Mouse (Mus musculus) liver, embryonic 15.5 days (tissue): ENCODE data around the gene Flt1. TPM values are rescaled to one million over a fixed set of nuclear protein-coding genes. Genes with fewer than 3 reads are reported as not detected.

Source experiments
- ATAC-seq: fragments of 200-750 bp; cut with Nextera tagmentation; 2 replicates; pipeline ENCODE4 v1.8.0; 2017; ENCODE audit warnings: moderate number of reproducible peaks, mild to moderate bottlenecking, moderate library complexity; ENCODE audit not compliant: insufficient read depth
- H3K27ac ChIP-seq: fragments of 300-500 bp; sonication (generic); replicated peaks from 2 replicates; pipeline ENCODE4 v1.5.1; 2015; ENCODE audit warnings: mild to moderate bottlenecking, inconsistent platforms
- H3K27me3 ChIP-seq: fragments of 300-500 bp; sonication (generic); 2 replicates; pipeline ENCODE4 v1.6.1; 2015; ENCODE audit warnings: mild to moderate bottlenecking, inconsistent platforms
- H3K36me3 ChIP-seq: fragments of 300-500 bp; sonication (generic); replicated peaks from 2 replicates; pipeline ENCODE4 v1.6.1; 2015; ENCODE audit warnings: moderate library complexity, mild to moderate bottlenecking, inconsistent platforms
- H3K4me1 ChIP-seq: fragments of 300-500 bp; sonication (generic); replicated peaks from 2 replicates; pipeline ENCODE4 v1.6.1; 2015; ENCODE audit warnings: inconsistent platforms
- H3K4me2 ChIP-seq: fragments of 300-500 bp; sonication (generic); 2 replicates; pipeline ENCODE4 v1.6.1; 2015; ENCODE audit warnings: moderate library complexity, mild to moderate bottlenecking, inconsistent platforms
- H3K4me3 ChIP-seq: fragments of 300-500 bp; sonication (generic); replicated peaks from 2 replicates; pipeline ENCODE4 v1.5.1; 2015; ENCODE audit warnings: mild to moderate bottlenecking, inconsistent platforms
- H3K9ac ChIP-seq: fragments of 300-500 bp; sonication (generic); 2 replicates; pipeline ENCODE4 v1.6.1; 2015; ENCODE audit warnings: moderate library complexity, mild to moderate bottlenecking, inconsistent platforms
- H3K9me3 ChIP-seq: fragments of 300-500 bp; sonication (generic); replicated peaks from 2 replicates; pipeline ENCODE4 v1.6.1; 2016; ENCODE audit warnings: inconsistent platforms
- WGBS: fragments of 180-500 bp; shearing (Covaris S2); methylation state at CpG from one replicate; pipeline ENCODE4 v1.1.7; 2015; ENCODE audit warnings: mixed read lengths; ENCODE audit not compliant: insufficient replicate concordance; 5-methylcytosine and 5-hydroxymethylcytosine counted together
- polyA plus RNA-seq: library from polyadenylated mRNA; unstranded; fragments of >200 nt; fragmentation: Nextera tagmentation; extraction: Ambion mirVana; gene quantifications from 2 replicates; pipeline ENCODE4 v1.2.1, GENCODE M21; 2015

Flt1 gene
- polyA plus RNA-seq, 1 experiment from 2014 or later: 2.9 TPM

DNA sequence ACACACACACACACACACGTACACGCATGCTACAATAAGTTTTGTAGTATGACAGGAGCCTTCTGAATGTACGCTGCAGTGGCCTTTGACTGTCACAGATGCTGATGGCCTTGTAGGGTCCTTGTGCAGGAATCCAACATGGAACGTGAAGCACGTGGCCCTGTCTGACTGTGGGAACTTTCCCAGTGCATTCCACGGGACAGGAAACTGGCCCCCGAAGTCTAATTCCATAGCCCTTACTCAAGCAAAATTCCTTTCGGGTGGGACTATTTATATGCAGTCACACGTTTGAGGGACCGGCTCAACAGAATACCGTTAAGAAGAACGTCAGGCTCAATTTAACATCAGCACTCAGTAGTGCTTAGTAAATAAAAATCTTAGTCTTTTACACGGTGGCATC, 119.1 kb downstream of the Flt1 start:
- Histone ChIP-seq H3K27me3 (no peaks in the 10 kb centered on the region), H3K27ac (no peak overlapping the region), H3K4me2 (no peak overlapping the region), H3K36me3 (no peaks in the 10 kb centered on the region), H3K4me3 (no peak overlapping the region), H3K9ac (no peak overlapping the region), H3K4me1 (no peaks in the 10 kb centered on the region), H3K9me3 (no peaks in the 10 kb centered on the region)
- no peak for ATAC-seq
- 69% methylated on average over 13 of the region's 13 CpGs for WGBS

DNA sequence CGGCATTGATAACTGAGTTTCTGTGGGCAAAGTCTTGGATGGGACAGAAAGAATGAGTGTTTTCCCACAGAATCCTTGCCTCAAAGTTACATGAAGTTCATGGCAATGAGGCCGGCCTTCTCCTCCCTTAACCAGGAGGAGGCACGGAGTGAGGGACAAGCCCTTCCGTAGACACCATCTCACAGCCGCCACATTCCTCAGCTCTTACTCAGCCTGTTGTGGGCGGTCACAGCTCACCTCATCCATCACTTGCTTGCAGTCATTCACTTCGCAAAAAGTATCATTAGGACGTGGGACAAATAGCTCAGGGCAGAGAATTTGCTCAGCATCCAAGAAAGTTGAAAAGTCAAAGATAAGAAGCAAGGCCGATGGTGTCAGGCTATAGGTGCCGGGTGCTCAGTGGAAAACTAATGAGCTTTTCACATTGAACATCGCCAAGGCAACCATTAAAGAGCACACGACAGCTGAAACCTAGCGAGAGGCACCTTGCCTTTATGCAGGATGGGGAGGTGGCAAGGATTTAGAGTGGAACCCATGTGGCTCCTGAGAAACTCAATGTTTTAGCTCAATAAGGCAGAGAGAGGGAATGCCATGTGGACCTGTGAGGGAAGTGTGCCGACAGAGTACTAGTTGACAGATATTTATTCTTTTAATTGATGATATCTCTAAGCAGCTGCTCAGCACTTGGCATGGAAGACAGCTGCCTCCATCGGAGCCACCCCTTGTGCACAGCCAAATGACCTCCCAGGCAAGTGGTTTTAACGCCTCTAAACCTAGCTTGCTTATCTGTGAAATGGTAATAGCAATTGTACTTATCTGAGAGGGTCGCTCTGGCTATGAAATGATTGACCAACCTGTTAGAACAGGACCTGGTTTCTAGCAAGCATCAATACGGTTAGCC, 124.1 kb downstream of the Flt1 start:
- no peak for ATAC-seq
- no peak overlapping the region for H3K9ac ChIP-seq
- no peak overlapping the region for H3K4me2 ChIP-seq
- no peak overlapping the region for H3K27ac ChIP-seq
- H3K4me3 ChIP-seq: no peak overlapping the region
- H3K36me3 ChIP-seq: no peaks in the 10 kb centered on the region
- no peaks in the 10 kb centered on the region for H3K27me3 ChIP-seq
- no peaks in the 10 kb centered on the region for H3K9me3 ChIP-seq
- WGBS: 62% methylated on average over 18 of the region's 18 CpGs
- H3K4me1 ChIP-seq: no peaks in the 10 kb centered on the region

DNA sequence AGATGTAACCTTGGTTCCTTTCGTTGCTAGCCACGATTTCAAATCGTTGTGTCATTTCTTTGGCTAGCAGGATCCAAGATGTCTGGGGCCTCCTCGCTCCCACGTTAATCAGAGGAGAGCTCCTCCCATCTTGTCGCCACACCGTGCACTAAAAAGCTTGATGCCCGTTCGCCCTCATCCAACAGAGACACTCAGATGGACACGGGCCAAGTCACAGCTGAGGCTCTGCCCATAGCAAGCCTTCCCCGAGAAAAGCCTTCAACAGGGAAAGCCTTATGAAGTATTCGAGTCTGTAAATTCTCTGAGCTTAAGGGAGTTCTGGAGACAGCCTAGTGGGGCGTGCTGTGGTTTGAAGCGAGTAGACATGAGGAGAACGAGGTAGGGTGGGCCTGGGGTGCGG, 128.0 kb downstream of the Flt1 start:
- no peaks in the 10 kb centered on the region for H3K9me3 ChIP-seq
- WGBS: 65% methylated on average over 16 of the region's 16 CpGs
- no peak overlapping the region for H3K4me2 ChIP-seq
- no peak overlapping the region for H3K9ac ChIP-seq
- no peak overlapping the region for H3K4me3 ChIP-seq
- H3K36me3 ChIP-seq: no peaks in the 10 kb centered on the region
- H3K27ac ChIP-seq: no peak overlapping the region
- no peak for ATAC-seq
- H3K27me3 ChIP-seq: no peaks in the 10 kb centered on the region
- no peaks in the 10 kb centered on the region for H3K4me1 ChIP-seq

DNA sequence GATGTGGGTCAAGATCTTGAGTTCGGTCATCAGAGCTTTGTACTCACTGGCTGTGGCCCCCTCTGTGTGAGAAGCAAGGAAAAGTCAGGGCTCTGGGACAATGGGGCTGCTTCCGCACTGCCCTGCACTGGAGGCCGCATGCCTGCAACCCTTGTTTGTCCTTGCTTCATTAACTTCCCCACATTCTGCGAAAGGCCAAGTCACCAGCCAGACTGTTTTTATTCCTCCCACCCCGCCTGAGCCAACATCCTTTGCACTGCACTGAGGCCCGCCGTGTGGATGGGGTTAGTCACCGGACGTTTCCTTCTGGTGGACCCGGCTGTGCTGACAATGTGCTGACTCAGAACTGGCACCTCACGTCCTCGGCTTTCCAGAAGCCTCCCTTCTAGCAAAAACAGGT, 136.0 kb downstream of the Flt1 start:
- H3K4me2 ChIP-seq: no peak overlapping the region
- H3K9me3 ChIP-seq: no peaks in the 10 kb centered on the region
- 20% methylated on average over 12 of the region's 12 CpGs for WGBS

DNA sequence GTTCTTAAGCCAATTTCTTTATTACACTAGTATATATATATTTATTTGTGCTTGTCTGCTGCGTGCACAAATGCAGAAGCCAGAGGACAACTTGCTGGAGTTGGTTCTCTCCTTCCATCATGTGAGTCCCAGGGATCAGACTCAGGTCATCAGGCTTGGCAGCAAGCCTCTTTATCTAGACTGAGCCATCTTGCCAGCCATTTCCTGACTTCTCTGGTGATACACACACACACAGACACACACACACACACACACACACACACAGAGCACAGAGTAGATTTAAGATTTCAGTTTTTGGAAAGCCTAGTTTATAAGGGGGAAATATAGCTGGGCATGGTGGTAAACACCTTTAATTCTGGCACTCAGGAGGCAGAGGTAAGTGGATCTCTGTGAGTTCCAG, 140.7 kb downstream of the Flt1 start:
- WGBS: 22% methylated on average over 1 of the region's 1 CpGs
- Histone ChIP-seq H3K9me3 (no peaks in the 10 kb centered on the region), H3K27me3 (no peaks in the 10 kb centered on the region), H3K4me2 (no peak overlapping the region), H3K4me1 (0 out of 2 replicates have a peak, but pooled peaks cover 7% of the 10 kb centered on the region), H3K4me3 (no peak overlapping the region), H3K27ac (no peak overlapping the region), H3K9ac (no peak overlapping the region), H3K36me3 (no peaks in the 10 kb centered on the region)
- no peak for ATAC-seq

More for the DNA sequence above, 136.0 kb downstream of the Flt1 start:
- no peaks in the 10 kb centered on the region for H3K36me3 ChIP-seq
- 0 out of 2 replicates have a peak, but pooled peaks cover 4% of the 10 kb centered on the region for H3K4me1 ChIP-seq
- peak overlapping the region; percentile 38; the same call in 1 of the 2 replicates for H3K27ac ChIP-seq
- peak; percentile 34; the same call in 1 of the 2 replicates for ATAC-seq
- H3K9ac ChIP-seq: no peak overlapping the region
- H3K27me3 ChIP-seq: no peaks in the 10 kb centered on the region
- no peak overlapping the region for H3K4me3 ChIP-seq

DNA sequence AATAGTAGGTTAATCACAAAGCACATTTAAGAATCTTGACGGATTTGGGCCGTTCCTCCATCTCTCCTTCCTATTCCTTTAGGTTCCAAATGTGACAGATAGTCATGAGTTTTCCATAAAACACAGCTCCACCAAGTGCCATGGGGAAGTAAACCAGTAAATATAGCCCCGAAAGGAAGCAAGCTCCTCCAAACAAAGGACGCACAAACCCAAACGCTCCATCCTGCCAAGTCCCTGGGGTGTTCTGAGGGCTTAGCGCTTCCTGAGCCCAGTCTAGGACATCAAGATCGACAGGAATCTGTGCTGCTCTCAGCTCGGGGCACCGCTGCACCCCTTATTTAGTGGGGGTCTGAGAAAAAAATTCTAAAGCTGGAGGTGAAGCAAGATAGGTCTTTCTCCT, 141.2 kb downstream of the Flt1 start:
- 0 out of 2 replicates have a peak, but pooled peaks cover 6% of the 10 kb centered on the region for H3K4me1 ChIP-seq
- no peaks in the 10 kb centered on the region for H3K9me3 ChIP-seq
- no peaks in the 10 kb centered on the region for H3K27me3 ChIP-seq
- no peak overlapping the region for H3K4me2 ChIP-seq
- no peak overlapping the region for H3K4me3 ChIP-seq
- no peak overlapping the region for H3K9ac ChIP-seq
- no peaks in the 10 kb centered on the region for H3K36me3 ChIP-seq
- no peak for ATAC-seq
- 49% methylated on average over 9 of the region's 9 CpGs for WGBS
- no peak overlapping the region for H3K27ac ChIP-seq

DNA sequence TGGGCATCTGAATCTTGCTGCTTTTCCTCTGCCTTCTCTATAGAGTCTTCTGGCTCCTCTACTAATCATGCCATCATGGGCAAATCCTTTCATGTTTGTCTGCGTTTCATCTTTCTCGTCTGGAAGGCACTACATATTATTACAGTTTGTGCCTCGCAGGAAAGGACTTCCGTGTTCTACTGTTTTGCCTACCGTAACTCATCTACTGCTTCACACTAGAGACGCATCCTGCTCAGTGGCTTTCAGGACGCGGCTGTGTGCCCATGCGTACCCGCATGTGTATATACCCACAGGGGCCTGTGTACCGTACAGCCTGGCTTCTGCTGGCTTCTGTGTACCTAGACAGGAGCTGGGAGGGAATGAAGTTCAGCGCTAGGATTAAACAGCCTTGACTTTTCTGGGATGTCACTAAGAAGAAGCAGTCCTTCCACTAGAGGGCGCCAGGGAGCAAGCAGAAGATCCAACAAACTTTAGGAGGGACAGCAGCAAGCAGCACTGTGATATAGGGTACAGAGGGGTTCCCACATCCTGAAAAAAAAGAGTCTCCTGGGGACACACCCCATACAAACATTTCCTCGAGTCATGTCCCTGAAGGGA, 142.0 kb downstream of the Flt1 start:
- H3K9ac ChIP-seq: no peak overlapping the region
- H3K4me3 ChIP-seq: no peak overlapping the region
- H3K27ac ChIP-seq: no peak overlapping the region
- ATAC-seq: no peak
- H3K27me3 ChIP-seq: no peaks in the 10 kb centered on the region
- H3K4me2 ChIP-seq: no peak overlapping the region; the same call in 1 of the 2 replicates
- WGBS: 32% methylated on average over 14 of the region's 14 CpGs
- H3K36me3 ChIP-seq: no peaks in the 10 kb centered on the region
- no peaks in the 10 kb centered on the region for H3K9me3 ChIP-seq
- 0 out of 2 replicates have a peak, but pooled peaks cover 3% of the 10 kb centered on the region for H3K4me1 ChIP-seq

DNA sequence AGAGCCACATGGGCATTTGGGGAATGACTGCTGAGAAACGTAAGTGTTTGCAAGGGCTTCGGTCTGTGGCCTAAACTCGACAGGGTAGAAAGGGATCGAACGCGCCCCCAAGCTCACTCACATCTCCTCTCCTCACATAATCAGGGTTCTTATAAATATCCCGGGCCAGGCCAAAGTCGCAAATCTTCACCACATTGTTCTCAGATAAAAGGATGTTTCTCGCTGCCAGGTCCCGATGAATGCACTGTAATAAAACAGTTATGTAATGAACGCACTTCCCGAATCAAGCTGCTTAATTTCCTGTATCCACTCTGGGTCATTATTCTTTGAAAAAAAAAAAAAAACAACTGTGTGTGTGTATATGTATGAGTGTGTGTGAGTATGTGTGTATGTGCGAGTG, 145.6 kb downstream of the Flt1 start:
- no peak for ATAC-seq
- Histone ChIP-seq H3K27me3 (no peaks in the 10 kb centered on the region), H3K4me3 (no peak overlapping the region), H3K9me3 (no peaks in the 10 kb centered on the region), H3K4me1 (0 out of 2 replicates have a peak, but pooled peaks cover 3% of the 10 kb centered on the region), H3K36me3 (no peaks in the 10 kb centered on the region), H3K9ac (no peak overlapping the region), H3K4me2 (no peak overlapping the region), H3K27ac (no peak overlapping the region)
- 75% methylated on average over 13 of the region's 13 CpGs for WGBS

DNA sequence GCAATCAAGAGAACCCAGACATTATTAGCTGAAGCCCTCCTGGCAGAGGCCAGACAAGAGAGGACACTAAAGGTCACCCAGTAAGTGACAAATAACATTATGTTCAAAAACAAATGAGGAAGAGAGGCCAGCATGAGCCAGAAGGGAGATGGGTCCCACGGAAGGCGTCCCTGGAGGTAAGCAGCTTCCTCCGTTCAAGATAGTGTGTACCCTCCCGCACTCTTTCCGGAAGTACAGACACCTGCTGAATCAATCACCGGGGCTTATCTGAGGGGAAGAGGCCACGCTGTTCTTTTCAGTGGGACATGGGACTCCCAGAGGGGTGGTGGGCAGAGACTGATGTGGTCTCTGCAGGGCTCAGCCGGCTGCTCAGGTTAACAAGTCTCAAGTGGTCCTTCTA, 146.1 kb downstream of the Flt1 start:
- 70% methylated on average over 8 of the region's 8 CpGs for WGBS

DNA sequence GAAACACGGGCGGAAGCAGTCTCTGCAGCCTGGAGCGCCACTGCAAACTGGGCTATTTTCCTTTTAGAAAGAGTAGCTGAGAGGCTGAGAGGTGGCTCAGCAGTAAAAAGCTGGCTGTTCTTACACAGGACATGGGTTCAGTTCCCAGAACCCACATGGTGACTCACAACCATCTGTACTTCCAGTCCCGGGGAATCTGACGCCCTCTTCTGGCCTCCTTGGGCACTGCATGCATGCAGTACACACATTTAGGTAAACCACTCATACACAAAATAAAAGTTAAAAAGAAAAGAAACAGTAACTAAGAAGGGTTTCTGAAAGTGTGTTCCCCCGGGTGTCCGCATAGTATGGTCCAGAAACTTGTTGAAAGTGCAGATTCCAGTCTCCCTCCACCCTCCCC, 146.7 kb downstream of the Flt1 start:
- 72% methylated on average over 7 of the region's 7 CpGs for WGBS
- no peak for ATAC-seq
- no peak overlapping the region for H3K4me2 ChIP-seq
- no peaks in the 10 kb centered on the region for H3K27me3 ChIP-seq
- H3K36me3 ChIP-seq: no peaks in the 10 kb centered on the region
- no peak overlapping the region for H3K27ac ChIP-seq
- H3K9me3 ChIP-seq: no peaks in the 10 kb centered on the region
- H3K4me3 ChIP-seq: no peak overlapping the region
- H3K9ac ChIP-seq: no peak overlapping the region
- 0 out of 2 replicates have a peak, but pooled peaks cover 3% of the 10 kb centered on the region for H3K4me1 ChIP-seq

More for the DNA sequence above, 146.1 kb downstream of the Flt1 start:
- H3K27ac ChIP-seq: no peak overlapping the region
- no peaks in the 10 kb centered on the region for H3K9me3 ChIP-seq
- no peaks in the 10 kb centered on the region for H3K36me3 ChIP-seq
- no peak overlapping the region for H3K4me3 ChIP-seq
- H3K4me2 ChIP-seq: no peak overlapping the region
- H3K27me3 ChIP-seq: no peaks in the 10 kb centered on the region
- H3K4me1 ChIP-seq: 0 out of 2 replicates have a peak, but pooled peaks cover 3% of the 10 kb centered on the region
- H3K9ac ChIP-seq: no peak overlapping the region
- ATAC-seq: no peak

DNA sequence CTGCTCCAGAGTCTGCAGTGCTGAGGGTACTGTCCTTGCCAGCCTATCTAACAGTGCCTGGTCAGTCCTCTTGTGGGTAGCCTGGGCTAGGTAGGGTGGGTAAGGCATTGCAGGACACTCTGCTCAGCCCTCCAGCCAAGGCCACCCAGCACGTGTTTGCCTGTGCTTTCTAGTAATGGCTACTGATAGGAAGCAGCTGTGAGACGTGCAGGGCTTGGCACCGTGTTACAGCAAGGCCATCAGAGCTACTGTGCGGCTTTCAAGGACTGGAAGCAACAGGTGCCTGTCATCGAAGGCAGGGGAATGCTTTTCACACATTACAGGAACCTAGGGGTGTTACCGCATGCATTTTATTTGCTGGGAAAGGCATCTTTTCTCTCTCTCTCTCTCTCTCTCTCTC, 148.8 kb downstream of the Flt1 start:
- Histone ChIP-seq H3K4me2 (no peak overlapping the region), H3K27ac (no peak overlapping the region), H3K36me3 (no peaks in the 10 kb centered on the region), H3K4me3 (no peak overlapping the region), H3K27me3 (no peaks in the 10 kb centered on the region), H3K9me3 (no peaks in the 10 kb centered on the region), H3K9ac (no peak overlapping the region), H3K4me1 (no peaks in the 10 kb centered on the region)
- 56% methylated on average over 6 of the region's 6 CpGs for WGBS
- ATAC-seq: no peak
